Mouse (Mus musculus) hindbrain, embryonic 10.5 days (tissue): ENCODE measurements around the gene Vmn1r43. TPM values are rescaled to one million over a fixed set of nuclear protein-coding genes. Genes with fewer than 3 reads are reported as not detected.
"Not testable (repeated sequence)": the region's sequence is repeated elsewhere in the genome, so short reads cannot be mapped to it uniquely, and the experiment has no call there.

Experiments used
- DNase-seq: peaks from one replicate; pipeline ENCODE4 v3.0.0-alpha.2; 2017; ENCODE audit warnings: low spot score
- H3K27ac ChIP-seq: fragments of 300-500 bp; sonication (generic); 2 replicates; pipeline ENCODE4 v1.5.1; 2016; ENCODE audit warnings: mild to moderate bottlenecking, moderate library complexity
- H3K27me3 ChIP-seq: fragments of 300-500 bp; sonication (generic); 2 replicates; pipeline ENCODE4 v1.6.1; 2016; ENCODE audit warnings: mild to moderate bottlenecking; ENCODE audit not compliant: poor library complexity, insufficient read depth, severe bottlenecking
- H3K36me3 ChIP-seq: fragments of 300-500 bp; sonication (generic); 2 replicates; pipeline ENCODE4 v1.6.1; 2016; ENCODE audit warnings: mild to moderate bottlenecking, moderate library complexity
- H3K4me1 ChIP-seq: fragments of 300-500 bp; sonication (generic); replicated peaks from 2 replicates; pipeline ENCODE4 v1.6.1; 2016; ENCODE audit warnings: mild to moderate bottlenecking
- H3K4me3 ChIP-seq: fragments of 300-500 bp; sonication (generic); 2 replicates; pipeline ENCODE4 v1.5.1; 2016; ENCODE audit warnings: mild to moderate bottlenecking, moderate library complexity
- H3K9me3 ChIP-seq: fragments of 300-500 bp; sonication (generic); 2 replicates; pipeline ENCODE4 v1.6.1; 2016; ENCODE audit warnings: mild to moderate bottlenecking, moderate library complexity
- WGBS: fragments of 180-500 bp; shearing (Covaris S2); methylation state at CpG from one replicate; pipeline ENCODE4 v1.1.7; 2016; 5-methylcytosine and 5-hydroxymethylcytosine counted together
- polyA plus RNA-seq: library from polyadenylated mRNA; unstranded; fragments of >200 nt; fragmentation: Nextera tagmentation; extraction: Ambion mirVana; gene quantifications from 2 replicates; pipeline ENCODE4 v1.2.1, GENCODE M21; 2016

Gene Vmn1r43
- polyA plus RNA-seq, result not detected in 2 replicates

DNA sequence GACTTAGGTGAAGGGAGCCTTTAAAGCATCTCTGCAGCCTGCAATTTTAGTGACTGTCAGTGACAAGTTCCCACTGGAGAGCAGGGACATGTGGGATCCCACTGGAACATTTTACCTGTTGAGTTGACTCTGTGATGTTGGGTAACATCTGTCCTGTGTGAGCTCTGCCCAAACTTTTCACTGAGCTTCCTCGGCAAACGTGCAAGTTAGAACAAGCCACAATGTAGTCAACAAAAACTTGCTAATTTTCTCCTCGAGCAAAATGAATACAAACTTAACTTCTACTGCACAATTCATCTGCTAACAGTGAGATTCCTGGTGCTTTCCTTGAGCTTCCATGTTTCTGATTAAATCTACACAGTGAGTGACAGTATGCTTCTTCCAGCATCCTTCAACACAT, at the start of gene Vmn1r43, which contains the start of gene Vmn1r42:
Gene Vmn1r43, minus strand, starts transcription at position 101 of the 400 bp plus-strand sequence.
Gene Vmn1r42, minus strand, starts transcription at position 101 of the 400 bp plus-strand sequence.
- H3K9me3 ChIP-seq, result peaks cover 24% of the 10 kb centered on the region; the same call in 1 of the 2 replicates
- WGBS, result 87% methylated on average over 3 of the region's 3 CpGs
- not testable (repeated sequence) for DNase-seq, H3K4me1 ChIP-seq, H3K27me3 ChIP-seq, H3K27ac ChIP-seq, H3K4me3 ChIP-seq, H3K36me3 ChIP-seq

DNA sequence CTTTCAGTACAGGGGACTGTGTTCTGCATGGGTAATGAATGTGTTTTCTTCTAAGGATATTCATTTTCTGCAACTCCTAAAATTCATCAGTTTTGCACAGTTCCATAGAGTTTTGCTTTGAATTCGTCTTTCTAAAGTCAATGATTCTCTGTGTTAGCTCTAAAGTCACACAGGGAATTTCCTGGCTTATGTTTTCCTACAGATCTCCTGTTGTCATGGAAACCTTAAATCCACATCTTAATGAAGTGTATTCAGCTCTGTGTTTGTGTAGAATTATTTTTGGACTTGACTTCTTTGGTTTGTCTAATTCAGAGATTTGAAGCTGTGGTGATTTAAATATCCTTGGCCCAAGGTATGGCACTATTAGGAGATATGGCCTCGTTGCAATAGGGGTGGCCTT, 7.6 kb upstream of the Vmn1r43 start:
- WGBS, result 62% methylated on average over 2 of the region's 2 CpGs
- peaks cover 33% of the 10 kb centered on the region; the same call in 1 of the 2 replicates for H3K9me3 ChIP-seq
- no peak for DNase-seq
- no peaks in the 10 kb centered on the region for H3K27me3 ChIP-seq
- H3K4me3 ChIP-seq, result no peak overlapping the region
- H3K36me3 ChIP-seq, result no peaks in the 10 kb centered on the region
- H3K27ac ChIP-seq, result no peak overlapping the region
- H3K4me1 ChIP-seq, result no peaks in the 10 kb centered on the region

DNA sequence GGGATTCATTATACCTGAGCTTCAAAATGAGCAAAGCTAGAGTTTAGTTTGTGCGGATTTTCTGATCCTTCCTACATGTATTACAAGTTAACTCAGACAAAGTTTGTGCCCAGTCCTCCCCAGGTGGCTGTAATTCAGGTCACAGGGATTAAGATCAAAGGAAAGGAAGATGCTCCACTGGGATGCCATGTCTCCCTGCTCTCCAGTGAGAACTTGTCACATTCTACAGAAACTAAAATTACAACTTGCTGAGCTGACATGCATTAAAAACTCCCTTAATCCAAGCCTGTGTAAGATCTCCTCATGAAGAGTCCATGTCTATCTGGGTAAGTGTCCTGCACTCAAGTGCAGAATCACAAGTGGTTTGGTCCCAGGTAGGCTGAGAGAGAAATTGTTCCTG, 7.1 kb upstream of the Vmn1r43 start, which contains the start of gene Vmn1r44:
Gene Vmn1r44, plus strand, starts transcription at position 301 of the 400 bp plus-strand sequence.
- Histone ChIP-seq H3K4me1 (no peaks in the 10 kb centered on the region), H3K36me3 (no peaks in the 10 kb centered on the region), H3K9me3 (peaks cover 31% of the 10 kb centered on the region; the same call in 1 of the 2 replicates), H3K4me3 (no peak within 1 kb of the TSS), H3K27ac (no peak within 1 kb of the TSS), H3K27me3 (no peaks in the 10 kb centered on the region)
- WGBS, result 86% methylated on average over 1 of the region's 1 CpGs
- no peak for DNase-seq

DNA sequence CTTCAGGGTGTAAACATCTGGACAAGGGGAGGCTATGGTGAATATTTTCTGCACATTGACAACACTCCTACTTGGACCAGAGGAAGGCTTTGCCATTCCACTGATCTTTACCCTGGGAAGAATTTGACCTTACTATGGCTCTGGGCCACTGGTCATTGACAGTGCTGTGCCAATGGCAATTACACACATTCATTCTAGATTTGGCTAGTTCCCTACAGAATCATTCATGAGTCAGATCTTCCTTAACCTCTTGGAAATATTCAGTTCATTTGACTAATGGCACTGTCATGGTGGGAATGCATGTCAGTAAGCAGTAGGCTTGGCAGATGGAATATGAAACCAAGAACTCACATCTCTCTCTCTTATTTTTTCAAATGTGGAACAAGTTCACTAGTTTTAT, 4.7 kb upstream of the Vmn1r43 start:
- no peak for DNase-seq
- peaks cover 34% of the 10 kb centered on the region; the same call in 1 of the 2 replicates for H3K9me3 ChIP-seq
- H3K27me3 ChIP-seq, result no peaks in the 10 kb centered on the region
- H3K4me1 ChIP-seq, result no peaks in the 10 kb centered on the region
- no peak overlapping the region for H3K4me3 ChIP-seq
- H3K27ac ChIP-seq, result no peak overlapping the region
- H3K36me3 ChIP-seq, result no peaks in the 10 kb centered on the region

DNA sequence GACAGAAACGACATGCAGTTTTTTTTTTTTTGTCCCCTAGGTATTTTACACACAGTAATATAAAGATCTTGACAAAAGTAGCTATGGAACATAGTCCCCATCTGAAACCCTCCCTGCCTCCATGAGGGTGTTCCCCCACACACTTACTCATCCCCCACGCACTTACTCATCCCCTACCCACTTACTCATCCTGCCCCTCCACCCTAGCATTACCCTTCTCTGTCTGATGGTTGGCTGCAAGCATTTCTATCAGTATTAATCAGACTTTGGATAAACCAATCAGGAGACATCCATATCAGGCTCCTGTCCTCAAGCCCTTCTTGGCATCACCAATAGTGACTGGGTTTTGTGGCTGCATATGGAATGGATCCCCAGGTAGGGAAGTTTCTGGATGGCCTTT, 750 bp upstream of the Vmn1r43 start:
- WGBS, result 80% methylated on average over 2 of the region's 2 CpGs
- Histone ChIP-seq H3K36me3 (no peaks in the 10 kb centered on the region), H3K9me3 (peaks cover 24% of the 10 kb centered on the region; the same call in 1 of the 2 replicates), H3K27me3 (no peaks in the 10 kb centered on the region), H3K4me3 (no peak overlapping the region), H3K27ac (no peak overlapping the region), H3K4me1 (no peaks in the 10 kb centered on the region)
- no peak for DNase-seq

DNA sequence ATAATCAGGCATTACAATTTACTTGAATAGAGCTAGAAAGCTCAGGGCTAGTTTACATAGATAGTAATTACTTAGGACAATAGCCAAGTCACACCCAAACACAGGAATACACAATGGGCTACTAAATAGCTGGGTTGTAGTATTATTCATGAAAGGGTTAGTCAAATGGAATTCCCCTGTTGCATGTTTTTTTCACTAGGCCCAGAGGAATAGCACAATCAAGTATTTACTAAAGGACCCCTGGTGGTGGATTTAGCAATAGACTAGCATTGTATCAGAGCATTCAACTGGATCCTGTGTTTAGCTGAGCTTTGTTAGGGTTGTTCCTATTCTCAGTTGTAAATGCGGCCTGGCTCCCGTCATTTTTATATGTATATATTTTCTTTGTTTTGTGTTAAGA, 8.2 kb downstream of the Vmn1r43 start:
- H3K4me3 ChIP-seq, result no peak overlapping the region
- WGBS, result 91% methylated on average over 2 of the region's 2 CpGs
- H3K4me1 ChIP-seq, result no peaks in the 10 kb centered on the region
- H3K27me3 ChIP-seq, result no peaks in the 10 kb centered on the region
- H3K27ac ChIP-seq, result no peak overlapping the region
- H3K9me3 ChIP-seq, result peaks cover 37% of the 10 kb centered on the region
- DNase-seq, result no peak
- no peaks in the 10 kb centered on the region for H3K36me3 ChIP-seq

DNA sequence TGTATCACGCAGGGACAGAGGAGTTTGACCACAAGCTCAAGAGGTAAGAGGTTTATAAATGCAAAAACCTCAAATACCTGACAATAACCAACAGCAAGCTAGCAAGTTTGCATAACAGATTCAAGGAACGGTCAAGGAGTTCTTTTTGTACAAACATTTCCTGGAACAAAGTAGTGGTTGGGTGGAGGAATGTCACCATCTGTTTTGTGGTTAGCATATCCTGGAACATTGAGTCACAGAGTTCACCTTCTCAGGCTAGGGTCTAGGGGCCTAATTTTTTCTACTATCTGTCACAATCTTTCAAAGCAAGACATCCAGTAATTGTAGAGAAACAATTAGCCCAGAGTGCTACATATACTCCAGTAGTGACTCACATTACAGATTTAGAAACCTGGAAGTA, 8.9 kb downstream of the Vmn1r43 start:
- H3K4me1 ChIP-seq, result no peaks in the 10 kb centered on the region
- H3K36me3 ChIP-seq, result no peaks in the 10 kb centered on the region
- H3K9me3 ChIP-seq, result peaks cover 41% of the 10 kb centered on the region
- WGBS, result 92% methylated on average over 2 of the region's 2 CpGs
- DNase-seq, result no peak
- no peaks in the 10 kb centered on the region for H3K27me3 ChIP-seq
- H3K27ac ChIP-seq, result no peak overlapping the region
- H3K4me3 ChIP-seq, result no peak overlapping the region

DNA sequence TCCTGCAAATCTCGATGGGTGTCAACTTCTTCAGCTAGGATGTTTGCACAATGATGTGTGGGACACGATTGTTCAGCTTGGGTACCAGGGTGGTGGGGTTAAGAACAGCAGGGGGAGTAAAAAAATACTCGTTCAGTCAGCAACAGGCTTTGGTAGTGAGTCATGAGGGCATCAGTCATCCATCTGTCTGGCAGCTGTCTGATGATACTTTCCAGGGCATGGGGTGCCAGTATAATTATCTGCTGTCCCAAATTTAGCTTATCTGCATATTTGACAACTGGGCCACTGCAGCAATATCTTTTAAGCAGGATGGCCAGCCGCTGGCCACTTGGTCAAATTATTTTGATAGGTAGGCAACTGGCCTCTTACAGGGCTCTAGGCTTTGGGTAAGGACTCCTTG, 12.4 kb downstream of the Vmn1r43 start:
- peaks cover 58% of the 10 kb centered on the region for H3K9me3 ChIP-seq

DNA sequence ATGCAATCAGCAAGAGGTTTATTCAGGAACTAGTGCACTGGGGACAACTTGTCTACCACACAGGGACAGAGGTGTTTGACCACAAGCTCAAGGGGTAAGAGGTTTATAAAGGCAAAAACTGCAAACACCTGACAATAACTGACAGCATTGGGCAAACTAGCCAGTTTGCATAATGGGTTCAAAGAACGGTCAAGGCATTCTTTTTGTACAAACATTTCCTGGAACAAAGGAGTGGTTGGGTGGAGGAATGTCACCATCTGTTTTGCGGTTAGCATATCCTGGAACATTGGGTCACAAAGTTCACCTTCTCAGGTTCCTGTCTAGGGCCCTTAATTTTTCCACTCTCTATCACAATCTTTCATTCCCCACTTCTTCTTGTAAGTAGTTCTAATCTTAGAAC, 16.4 kb downstream of the Vmn1r43 start:
- 89% methylated on average over 2 of the region's 2 CpGs for WGBS
- H3K4me3 ChIP-seq, result no peak overlapping the region
- DNase-seq, result no peak
- no peak overlapping the region for H3K27ac ChIP-seq
- no peaks in the 10 kb centered on the region for H3K36me3 ChIP-seq
- no peaks in the 10 kb centered on the region for H3K27me3 ChIP-seq
- H3K9me3 ChIP-seq, result peaks cover 56% of the 10 kb centered on the region
- H3K4me1 ChIP-seq, result no peaks in the 10 kb centered on the region

More for the DNA sequence above, 12.4 kb downstream of the Vmn1r43 start:
- Histone ChIP-seq H3K27me3 (no peaks in the 10 kb centered on the region), H3K36me3 (no peaks in the 10 kb centered on the region), H3K27ac (no peak overlapping the region), H3K4me3 (no peak overlapping the region), H3K4me1 (no peaks in the 10 kb centered on the region)
- WGBS, result 73% methylated on average over 4 of the region's 4 CpGs
- no peak for DNase-seq

DNA sequence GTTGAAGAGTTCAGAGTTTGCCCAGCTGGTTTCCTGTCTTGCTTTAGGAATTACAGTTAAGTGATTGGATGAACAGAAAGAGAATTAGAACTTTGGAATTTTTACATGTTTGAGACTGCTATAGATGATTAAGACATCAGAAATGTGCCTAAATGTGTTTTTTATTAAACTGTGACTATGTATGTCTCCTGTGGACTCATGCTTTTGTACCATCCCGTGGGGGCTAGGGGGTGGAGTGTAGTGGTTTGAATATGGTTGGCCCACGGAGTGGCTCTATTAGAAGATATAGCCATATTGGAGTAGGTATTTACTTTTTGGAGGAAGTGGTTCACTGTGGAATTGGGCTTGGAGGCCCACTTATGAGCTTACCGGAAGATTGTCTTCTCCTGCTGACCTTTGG, 18.7 kb downstream of the Vmn1r43 start:
- Histone ChIP-seq H3K27me3 (no peaks in the 10 kb centered on the region), H3K9me3 (peaks cover 43% of the 10 kb centered on the region), H3K36me3 (no peaks in the 10 kb centered on the region), H3K27ac (no peak overlapping the region), H3K4me1 (no peaks in the 10 kb centered on the region), H3K4me3 (no peak overlapping the region)
- DNase-seq, result no peak
- WGBS, result 82% methylated on average over 3 of the region's 3 CpGs

Other genes with a start within 250 kb of the Vmn1r43 start
- 9.9 and 12.0 TPM in 2 replicates for gene Txnrd3, start 232.4 kb downstream of the Vmn1r43 start, polyA plus RNA-seq
- not detected in 2 replicates for gene Vmn1r40, start 168.9 kb downstream of the Vmn1r43 start, polyA plus RNA-seq
- gene Vmn1r41, start 135.6 kb downstream of the Vmn1r43 start, polyA plus RNA-seq, result not detected in 2 replicates
- not detected in 2 replicates for gene Vmn1r42, start within 50 bp of the Vmn1r43 start, polyA plus RNA-seq
- gene Vmn1r44, start 7.2 kb upstream of the Vmn1r43 start, polyA plus RNA-seq, result not detected in 2 replicates
- gene Vmn1r45, start 64.2 kb upstream of the Vmn1r43 start, polyA plus RNA-seq, result not detected in 2 replicates
- not detected in 2 replicates for gene Vmn1r46, start 92.9 kb upstream of the Vmn1r43 start, polyA plus RNA-seq
- gene Vmn1r47, start 139.7 kb upstream of the Vmn1r43 start, polyA plus RNA-seq, result not detected in 2 replicates
- gene Vmn1r48, start 160.4 kb upstream of the Vmn1r43 start, polyA plus RNA-seq, result not detected in 2 replicates
- not detected in 2 replicates for gene Vmn1r49, start 202.1 kb upstream of the Vmn1r43 start, polyA plus RNA-seq
- not detected in 2 replicates for gene Vmn1r50, start 225.0 kb upstream of the Vmn1r43 start, polyA plus RNA-seq
- gene Vmn1r51, start 246.2 kb upstream of the Vmn1r43 start, polyA plus RNA-seq, result not detected in 2 replicates